Mouse (Mus musculus): Measurements from ENCODE around the gene Nmur2. TPM values are rescaled to one million over a fixed set of nuclear protein-coding genes. Genes with fewer than 3 reads are reported as not detected.

The Nmur2 gene
- polyA plus RNA-seq, 1 experiment from 2014 or later: 0.76 TPM

GRCm38 (mm10) chr11:55978146-55978545 lies 62.7 kb downstream of the Nmur2 start:
- no peaks in the 10 kb centered on the region for H3K36me3 ChIP-seq (ENCODE audit: control insufficient read depth, insufficient read depth, low read length)
- H3K4me2 ChIP-seq (ENCODE audit: low read depth, low read length): no peak overlapping the region
- no peak overlapping the region for H3K27ac ChIP-seq (ENCODE audit: low read length)
- no peaks in the 10 kb centered on the region for H3K9me3 ChIP-seq (replicated peaks; ENCODE audit: control insufficient read depth, low read length)
- H3K4me3 ChIP-seq (replicated peaks; ENCODE audit: low read length): no peak overlapping the region
- no peaks in the 10 kb centered on the region for H3K4me1 ChIP-seq (ENCODE audit: control insufficient read depth, insufficient read depth, low read length)
- no peak overlapping the region for H3K9ac ChIP-seq (ENCODE audit: low read length)
- H3K27me3 ChIP-seq (ENCODE audit: control insufficient read depth, insufficient read depth, low read length): no peaks in the 10 kb centered on the region
- ATAC-seq (ENCODE audit: insufficient read depth, low FRiP score): no peak
- 63% methylated on average over 6 of the region's 6 CpGs for WGBS

Data from stomach, embryonic 16.5 days (tissue).